Mouse (Mus musculus) liver, embryonic 16.5 days (tissue): Measurements from ENCODE around the gene Man2a1. TPM values are rescaled to one million over a fixed set of nuclear protein-coding genes. Genes with fewer than 3 reads are reported as not detected.
A peak's percentile ranks its signal among the peaks of the same experiment; 100 is the strongest.

Source experiments
- ATAC-seq: fragments of 200-750 bp; cut with Nextera tagmentation; 2 replicates; pipeline ENCODE4 v1.8.0; 2017; ENCODE audit warnings: low read depth, mild to moderate bottlenecking, moderate number of reproducible peaks, moderate library complexity
- H3K27ac ChIP-seq: fragments of 300-500 bp; sonication (generic); 2 replicates; pipeline ENCODE4 v1.5.1; 2014; ENCODE audit warnings: mild to moderate bottlenecking, low read length
- H3K27me3 ChIP-seq: fragments of 300-500 bp; sonication (generic); 2 replicates; pipeline ENCODE4 v1.6.1; 2014; ENCODE audit warnings: low read depth, low read length, mixed read lengths; ENCODE audit not compliant: control insufficient read depth, insufficient read depth
- H3K36me3 ChIP-seq: fragments of 300-500 bp; sonication (generic); 2 replicates; pipeline ENCODE4 v1.6.1; 2014; ENCODE audit warnings: mild to moderate bottlenecking; ENCODE audit not compliant: control insufficient read depth, insufficient read depth
- H3K4me1 ChIP-seq: fragments of 300-500 bp; sonication (generic); 2 replicates; pipeline ENCODE4 v1.6.1; 2014; ENCODE audit warnings: low read depth, low read length, mixed read lengths; ENCODE audit not compliant: control insufficient read depth
- H3K4me2 ChIP-seq: fragments of 300-500 bp; sonication (generic); 2 replicates; pipeline ENCODE4 v1.6.1; 2014; ENCODE audit warnings: low read depth, low read length, mixed read lengths
- H3K4me3 ChIP-seq: fragments of 300-500 bp; sonication (generic); 2 replicates; pipeline ENCODE4 v1.5.1; 2014; ENCODE audit warnings: low read depth, mild to moderate bottlenecking, low read length
- H3K9ac ChIP-seq: fragments of 300-500 bp; sonication (generic); 2 replicates; pipeline ENCODE4 v1.6.1; 2014; ENCODE audit warnings: low read depth, low read length
- H3K9me3 ChIP-seq: fragments of 300-500 bp; sonication (generic); replicated peaks from 2 replicates; pipeline ENCODE4 v1.6.1; 2016; ENCODE audit warnings: low read length; ENCODE audit not compliant: control insufficient read depth
- WGBS: fragments of 180-500 bp; shearing (Covaris S2); extraction: QIAGEN DNeasy Blood & Tissue Kit; methylation state at CpG from one replicate; pipeline ENCODE4 v1.1.7; 2014; ENCODE audit not compliant: insufficient replicate concordance; 5-methylcytosine and 5-hydroxymethylcytosine counted together
- polyA plus RNA-seq: library from polyadenylated mRNA; unstranded; fragments of >200 nt; fragmentation: Nextera tagmentation; extraction: Ambion mirVana; gene quantifications from 2 replicates; pipeline ENCODE4 v1.2.1, GENCODE M21; 2015

Man2a1 gene
- polyA plus RNA-seq, 1 experiment from 2014 or later, result 6.3 TPM

DNA sequence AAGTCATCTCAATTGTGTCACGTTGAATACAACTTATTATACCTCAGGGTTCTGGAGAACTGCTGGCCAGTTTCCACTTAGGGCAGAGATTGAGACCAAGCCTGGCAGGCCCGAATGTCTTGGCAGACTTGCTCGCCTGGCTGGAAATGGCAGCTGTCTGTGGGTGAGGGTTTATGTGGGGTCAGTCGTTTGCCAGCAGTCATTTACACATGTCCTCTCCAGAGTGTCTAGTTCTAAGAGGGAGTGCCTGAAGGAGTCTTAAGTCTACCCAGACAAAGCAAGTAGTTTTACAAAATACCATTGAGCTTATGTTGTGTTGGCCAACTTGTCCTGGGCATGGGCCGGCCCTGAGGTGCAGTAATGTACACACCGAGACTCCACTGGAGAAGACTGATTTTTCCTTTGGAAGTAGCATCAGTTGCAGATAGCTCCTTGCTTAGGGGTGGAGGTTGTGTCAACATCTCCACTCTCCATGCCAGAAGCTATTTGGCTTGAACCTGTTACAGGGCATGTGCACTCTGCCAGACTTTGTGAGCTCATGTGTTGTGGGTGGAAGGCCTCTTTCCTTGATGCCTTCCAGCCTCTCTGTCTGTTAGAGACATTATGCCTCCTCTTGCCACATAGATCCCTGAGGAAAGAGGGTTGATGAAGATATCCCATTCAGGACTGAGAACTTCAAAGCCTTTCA, 84.8 kb downstream of the Man2a1 start:
- no peak for ATAC-seq
- Histone ChIP-seq H3K4me1 (no peaks in the 10 kb centered on the region), H3K36me3 (peaks cover 9% of the 10 kb centered on the region), H3K27ac (no peak overlapping the region), H3K9ac (no peak overlapping the region), H3K27me3 (no peaks in the 10 kb centered on the region), H3K4me2 (no peak overlapping the region), H3K9me3 (0 out of 2 replicates have a peak, but pooled peaks cover 2% of the 10 kb centered on the region), H3K4me3 (no peak overlapping the region)
- 74% methylated on average over 6 of the region's 6 CpGs for WGBS

DNA sequence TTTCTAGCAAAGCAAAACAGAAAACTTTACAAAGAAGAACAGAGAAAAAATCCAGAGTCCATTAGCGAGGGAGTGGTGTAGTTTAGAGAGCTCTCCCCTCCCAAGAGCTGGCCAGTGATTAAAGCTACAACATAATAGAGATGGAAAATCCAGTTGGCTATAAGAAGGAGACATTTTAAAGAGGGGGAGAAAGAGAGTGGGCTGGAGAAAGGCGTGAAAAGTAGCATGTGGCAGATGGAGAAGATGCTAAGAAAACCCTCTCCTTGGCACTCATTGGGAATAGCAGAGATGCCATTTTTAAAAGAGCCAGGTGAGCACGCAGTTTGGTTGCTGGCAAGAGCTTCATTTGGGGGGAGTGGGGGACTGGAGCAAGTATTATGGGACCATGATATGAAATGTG, 89.1 kb downstream of the Man2a1 start:
- no peak overlapping the region for H3K4me3 ChIP-seq
- no peak overlapping the region for H3K9ac ChIP-seq
- no peaks in the 10 kb centered on the region for H3K27me3 ChIP-seq
- ATAC-seq, result no peak
- no peaks in the 10 kb centered on the region for H3K4me1 ChIP-seq
- WGBS, result 72% methylated on average over 3 of the region's 3 CpGs
- no peak overlapping the region for H3K27ac ChIP-seq
- H3K36me3 ChIP-seq, result peaks cover 15% of the 10 kb centered on the region
- H3K4me2 ChIP-seq, result no peak overlapping the region
- H3K9me3 ChIP-seq, result 0 out of 2 replicates have a peak, but pooled peaks cover 2% of the 10 kb centered on the region

DNA sequence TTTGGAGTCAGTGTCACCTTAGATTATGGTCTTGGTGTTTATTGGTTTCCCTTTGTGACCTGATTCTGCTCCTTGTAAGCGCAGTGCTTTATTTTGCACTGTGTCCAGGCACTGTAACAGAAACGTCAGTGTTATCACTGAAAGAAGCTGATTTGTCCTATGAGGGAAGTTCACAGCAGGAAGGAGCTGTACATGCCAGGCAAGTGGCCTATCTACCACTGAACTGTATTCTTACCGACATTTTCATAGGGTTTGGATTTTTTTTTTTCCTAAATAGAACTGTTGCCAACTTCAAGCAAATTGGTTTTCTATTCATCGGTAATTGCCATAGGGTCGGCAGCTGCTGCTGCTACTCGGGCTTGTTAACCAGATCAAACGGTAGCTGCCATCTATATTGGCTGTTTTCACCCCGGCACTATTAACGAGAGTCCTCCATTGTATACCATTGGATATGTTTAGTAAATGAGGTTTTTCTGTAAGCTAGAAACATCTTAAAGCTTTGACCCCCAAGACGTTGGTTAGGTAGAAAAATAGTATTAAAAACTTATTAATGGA, 96.8 kb downstream of the Man2a1 start:
- Histone ChIP-seq H3K36me3 (no peaks in the 10 kb centered on the region; the same call in 1 of the 2 replicates), H3K9ac (no peak overlapping the region), H3K4me2 (no peak overlapping the region), H3K27ac (no peak overlapping the region), H3K27me3 (no peaks in the 10 kb centered on the region), H3K4me1 (no peaks in the 10 kb centered on the region), H3K4me3 (no peak overlapping the region), H3K9me3 (no peaks in the 10 kb centered on the region)
- 75% methylated on average over 10 of the region's 10 CpGs for WGBS
- no peak for ATAC-seq

DNA sequence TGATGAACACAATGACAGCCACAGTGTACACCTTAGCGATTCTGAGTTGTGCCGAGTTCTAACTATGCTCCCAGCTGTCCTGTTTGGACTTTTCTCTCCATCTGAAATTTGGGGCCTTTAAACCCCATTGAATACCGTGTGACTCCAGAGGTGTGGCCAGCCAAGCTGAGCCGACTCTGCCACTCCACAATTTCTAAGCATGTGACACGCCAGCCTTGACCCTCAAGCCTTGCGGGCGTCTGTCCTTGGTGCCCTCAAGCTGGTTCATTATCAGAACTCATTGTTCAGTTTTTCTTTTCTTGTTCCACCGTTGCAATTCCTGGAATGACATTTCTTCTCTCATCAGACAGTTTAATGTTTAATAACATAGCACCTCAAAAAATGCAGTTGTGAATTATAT, 98.0 kb downstream of the Man2a1 start:
- ATAC-seq, result no peak
- Histone ChIP-seq H3K4me1 (no peaks in the 10 kb centered on the region), H3K4me3 (no peak overlapping the region), H3K9me3 (no peaks in the 10 kb centered on the region), H3K9ac (no peak overlapping the region), H3K27ac (no peak overlapping the region), H3K36me3 (no peaks in the 10 kb centered on the region; the same call in 1 of the 2 replicates), H3K4me2 (no peak overlapping the region), H3K27me3 (no peaks in the 10 kb centered on the region)
- WGBS, result 70% methylated on average over 8 of the region's 8 CpGs

DNA sequence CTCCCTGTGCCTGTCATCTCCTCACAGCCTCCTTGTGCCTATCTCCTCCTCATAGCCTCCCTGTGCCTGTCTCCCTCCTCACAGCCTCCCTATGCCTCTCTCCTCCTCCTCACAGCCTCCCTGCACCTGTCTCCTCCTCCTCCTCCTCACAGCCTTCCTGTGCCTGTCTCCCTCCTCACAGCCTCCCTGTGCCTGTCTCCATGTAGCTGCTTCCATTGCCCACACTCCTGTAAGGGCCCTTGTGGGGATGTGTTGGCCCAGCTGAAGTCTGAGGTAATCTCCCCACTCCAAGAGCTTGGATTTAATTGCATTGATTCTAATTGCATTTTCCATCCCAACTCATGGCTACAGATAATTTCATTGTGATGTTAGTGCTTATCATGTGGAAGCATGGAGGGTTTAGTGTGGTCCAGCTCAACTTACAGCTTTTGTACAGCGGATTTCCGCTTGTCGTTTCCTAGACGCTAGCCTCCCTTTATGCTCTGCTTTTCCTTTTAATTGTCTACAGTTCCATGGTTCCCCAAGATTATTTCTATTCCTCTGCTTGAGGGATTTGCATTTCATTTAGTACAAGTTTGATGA, 103.2 kb downstream of the Man2a1 start:
- Histone ChIP-seq H3K27me3 (no peaks in the 10 kb centered on the region), H3K4me1 (no peaks in the 10 kb centered on the region), H3K9me3 (no peaks in the 10 kb centered on the region), H3K9ac (no peak overlapping the region), H3K36me3 (no peaks in the 10 kb centered on the region), H3K27ac (no peak overlapping the region), H3K4me3 (no peak overlapping the region), H3K4me2 (no peak overlapping the region)
- WGBS, result 72% methylated on average over 4 of the region's 4 CpGs
- ATAC-seq, result no peak

DNA sequence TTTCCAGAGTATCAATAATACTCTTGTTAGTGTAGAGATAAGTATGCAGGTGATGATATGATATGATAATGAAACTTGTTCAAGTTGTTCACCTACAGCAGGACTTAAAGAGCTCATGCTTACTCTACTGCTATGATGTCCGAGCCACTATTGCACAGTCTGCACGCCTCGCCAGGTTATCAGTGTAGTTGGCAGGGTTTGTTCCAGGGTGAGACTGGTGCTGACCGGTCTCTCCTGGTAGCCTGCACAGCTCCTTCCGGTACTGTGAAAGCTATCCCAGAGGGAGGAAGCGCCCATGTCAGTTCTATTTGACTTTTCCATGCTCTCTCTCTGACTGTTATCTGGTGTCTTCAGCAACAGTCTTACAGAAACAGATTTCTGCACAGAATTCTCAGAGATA, 107.0 kb downstream of the Man2a1 start:
- WGBS, result 69% methylated on average over 6 of the region's 6 CpGs
- Histone ChIP-seq H3K27ac (no peak overlapping the region), H3K4me2 (no peak overlapping the region), H3K4me1 (no peaks in the 10 kb centered on the region), H3K27me3 (no peaks in the 10 kb centered on the region), H3K9me3 (no peaks in the 10 kb centered on the region), H3K36me3 (no peaks in the 10 kb centered on the region), H3K4me3 (no peak overlapping the region), H3K9ac (no peak overlapping the region)
- ATAC-seq, result no peak

DNA sequence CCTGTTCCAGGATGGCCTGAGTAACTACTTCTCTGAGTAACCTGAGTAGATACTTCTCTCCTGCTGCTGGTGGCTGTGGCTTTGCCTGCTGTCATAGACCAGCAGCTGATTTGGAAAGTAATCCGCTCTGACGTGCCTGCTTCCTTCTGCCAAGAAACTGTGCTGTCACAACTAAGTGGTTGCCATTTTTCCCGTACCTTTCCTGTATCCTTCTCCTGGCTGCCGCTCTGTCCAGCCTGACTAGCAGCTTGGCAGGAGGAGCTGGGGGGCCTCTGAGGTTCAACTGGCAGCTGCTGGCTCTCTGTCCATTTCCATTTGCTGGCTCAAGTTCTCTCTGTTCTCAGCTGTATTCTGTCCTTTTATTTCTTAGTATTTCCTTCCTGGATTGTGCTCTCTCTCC, 115.8 kb downstream of the Man2a1 start:
- Histone ChIP-seq H3K4me3 (no peak overlapping the region), H3K9ac (no peak overlapping the region), H3K27me3 (no peaks in the 10 kb centered on the region), H3K4me1 (no peaks in the 10 kb centered on the region), H3K9me3 (no peaks in the 10 kb centered on the region), H3K27ac (no peak overlapping the region), H3K4me2 (no peak overlapping the region), H3K36me3 (peaks cover 4% of the 10 kb centered on the region; the same call in 1 of the 2 replicates)
- ATAC-seq, result no peak
- 76% methylated on average over 4 of the region's 4 CpGs for WGBS

DNA sequence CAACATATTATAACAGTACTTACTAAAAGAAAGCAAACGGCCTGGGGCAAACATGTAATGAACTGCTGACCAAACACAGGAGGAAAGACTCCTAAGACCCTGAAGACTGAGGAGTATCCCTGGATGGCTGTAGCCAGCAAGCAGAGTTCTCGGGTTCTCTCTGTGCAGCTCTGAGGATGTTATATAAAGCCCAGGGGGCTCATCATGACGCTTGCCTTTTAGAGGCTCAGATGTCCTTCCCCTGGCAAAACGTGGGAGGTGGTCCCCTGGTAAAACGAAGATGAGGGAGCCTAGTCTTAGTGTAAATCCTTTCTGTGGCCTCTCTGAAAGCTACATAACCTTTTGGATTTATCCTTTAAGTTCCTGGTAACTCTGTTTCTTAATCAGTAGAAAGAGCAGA, 119.2 kb downstream of the Man2a1 start:
- H3K36me3 ChIP-seq, result 0 out of 2 replicates have a peak, but pooled peaks cover under 1% of the 10 kb centered on the region
- no peaks in the 10 kb centered on the region for H3K9me3 ChIP-seq
- H3K4me1 ChIP-seq, result no peaks in the 10 kb centered on the region
- H3K9ac ChIP-seq, result no peak overlapping the region
- 73% methylated on average over 5 of the region's 5 CpGs for WGBS
- no peaks in the 10 kb centered on the region for H3K27me3 ChIP-seq
- no peak overlapping the region for H3K4me3 ChIP-seq
- no peak overlapping the region for H3K27ac ChIP-seq
- ATAC-seq, result no peak
- no peak overlapping the region for H3K4me2 ChIP-seq

DNA sequence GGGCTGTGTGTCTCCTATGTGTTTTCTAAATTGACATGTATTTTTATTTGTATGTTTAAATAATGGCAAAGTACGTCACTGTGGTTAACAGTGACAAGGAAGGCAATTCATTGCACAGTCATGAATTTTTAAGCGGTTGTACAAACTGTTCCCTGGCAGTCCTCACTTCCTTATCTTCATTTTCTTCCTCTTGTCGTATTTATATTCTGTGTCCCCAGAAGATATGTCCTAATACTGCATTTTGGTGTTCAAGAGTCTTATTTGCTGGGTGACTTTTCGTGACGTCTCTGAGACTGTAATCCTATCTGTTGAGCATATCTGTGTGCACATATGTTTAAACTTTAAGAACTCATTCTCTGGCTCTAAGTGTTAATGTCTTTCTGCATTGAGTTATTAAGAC, 120.6 kb downstream of the Man2a1 start:
- no peak overlapping the region for H3K27ac ChIP-seq
- H3K4me2 ChIP-seq, result no peak overlapping the region
- H3K9me3 ChIP-seq, result no peaks in the 10 kb centered on the region
- peak; percentile 37 for ATAC-seq
- no peak overlapping the region for H3K9ac ChIP-seq
- no peaks in the 10 kb centered on the region for H3K27me3 ChIP-seq
- WGBS, result 25% methylated on average over 5 of the region's 5 CpGs
- H3K36me3 ChIP-seq, result no peaks in the 10 kb centered on the region
- no peaks in the 10 kb centered on the region for H3K4me1 ChIP-seq
- H3K4me3 ChIP-seq, result no peak overlapping the region
